Mouse (Mus musculus): ENCODE data around the gene Hoxa9. TPM values are rescaled to one million over a fixed set of nuclear protein-coding genes. Genes with fewer than 3 reads are reported as not detected.
A peak's percentile ranks its signal among the peaks of the same experiment; 100 is the strongest.

Gene Hoxa9
- polyA plus RNA-seq, 1 experiment from 2014 or later, result 151 TPM

DNA sequence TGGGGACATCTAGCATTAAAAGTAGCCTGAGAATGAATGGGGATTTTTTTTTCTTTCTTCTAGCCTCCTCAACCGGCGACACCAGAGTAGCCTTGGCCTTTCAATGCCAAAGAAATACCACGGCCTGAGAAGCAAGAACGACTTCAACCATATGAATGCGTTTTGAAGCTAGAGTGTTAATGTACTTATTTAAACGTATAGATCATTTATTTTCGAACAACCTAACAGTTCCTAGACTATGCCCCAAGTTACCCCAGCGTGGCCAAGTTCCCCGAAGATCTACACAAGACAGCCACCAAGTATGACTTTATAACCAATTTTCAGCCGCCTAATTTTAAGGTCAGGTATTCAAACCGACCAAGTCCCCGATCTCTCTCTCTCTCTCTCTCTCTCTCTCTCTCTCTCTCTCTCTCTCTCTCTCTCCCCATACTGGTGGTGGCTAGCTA, 10.0 kb downstream of the Hoxa9 start:
- H3K4me2 ChIP-seq (ENCODE audit: low read depth, low read length), result peak overlapping the region; percentile 99
- ATAC-seq (ENCODE audit: low read depth), result no peak
- H3K27me3 ChIP-seq (ENCODE audit: control insufficient read depth, insufficient read depth, low read length), result no peaks in the 10 kb centered on the region
- peak overlapping the region; percentile 99 for H3K27ac ChIP-seq (ENCODE audit: low read depth, low read length)
- H3K36me3 ChIP-seq (ENCODE audit: control insufficient read depth, insufficient read depth, low read length), result no peaks in the 10 kb centered on the region
- no peaks in the 10 kb centered on the region for H3K9me3 ChIP-seq (ENCODE audit: control insufficient read depth, low read length)
- peak overlapping the region; percentile 88 for H3K4me3 ChIP-seq (ENCODE audit: low read depth, low read length)
- peaks cover 23% of the 10 kb centered on the region for H3K4me1 ChIP-seq (ENCODE audit: control insufficient read depth, insufficient read depth, low read length)
- H3K9ac ChIP-seq (replicated peaks; ENCODE audit: low read depth, low read length), result peak overlapping the region; percentile 98
- 5% methylated on average over 12 of the region's 12 CpGs for WGBS

- peaks cover 25% of the 10 kb centered on the region for H3K4me1 ChIP-seq (ENCODE audit: control insufficient read depth, insufficient read depth, low read length)
- H3K27me3 ChIP-seq (ENCODE audit: control insufficient read depth, insufficient read depth, low read length), result no peaks in the 10 kb centered on the region
- peak overlapping the region; percentile 88 for H3K4me3 ChIP-seq (ENCODE audit: low read depth, low read length)
- peak overlapping the region; percentile 98 for H3K9ac ChIP-seq (replicated peaks; ENCODE audit: low read depth, low read length)
- peak overlapping the region; percentile 99 for H3K4me2 ChIP-seq (ENCODE audit: low read depth, low read length)
- H3K9me3 ChIP-seq (ENCODE audit: control insufficient read depth, low read length), result no peaks in the 10 kb centered on the region
- 5% methylated on average over 32 of the region's 32 CpGs for WGBS
- no peaks in the 10 kb centered on the region for H3K36me3 ChIP-seq (ENCODE audit: control insufficient read depth, insufficient read depth, low read length)
- no peak for ATAC-seq (ENCODE audit: low read depth)
- peak overlapping the region; percentile 99 for H3K27ac ChIP-seq (ENCODE audit: low read depth, low read length)
Observed at GRCm38 (mm10) chr6:52220003-52220864, 10.7 kb downstream of the Hoxa9 start.

DNA sequence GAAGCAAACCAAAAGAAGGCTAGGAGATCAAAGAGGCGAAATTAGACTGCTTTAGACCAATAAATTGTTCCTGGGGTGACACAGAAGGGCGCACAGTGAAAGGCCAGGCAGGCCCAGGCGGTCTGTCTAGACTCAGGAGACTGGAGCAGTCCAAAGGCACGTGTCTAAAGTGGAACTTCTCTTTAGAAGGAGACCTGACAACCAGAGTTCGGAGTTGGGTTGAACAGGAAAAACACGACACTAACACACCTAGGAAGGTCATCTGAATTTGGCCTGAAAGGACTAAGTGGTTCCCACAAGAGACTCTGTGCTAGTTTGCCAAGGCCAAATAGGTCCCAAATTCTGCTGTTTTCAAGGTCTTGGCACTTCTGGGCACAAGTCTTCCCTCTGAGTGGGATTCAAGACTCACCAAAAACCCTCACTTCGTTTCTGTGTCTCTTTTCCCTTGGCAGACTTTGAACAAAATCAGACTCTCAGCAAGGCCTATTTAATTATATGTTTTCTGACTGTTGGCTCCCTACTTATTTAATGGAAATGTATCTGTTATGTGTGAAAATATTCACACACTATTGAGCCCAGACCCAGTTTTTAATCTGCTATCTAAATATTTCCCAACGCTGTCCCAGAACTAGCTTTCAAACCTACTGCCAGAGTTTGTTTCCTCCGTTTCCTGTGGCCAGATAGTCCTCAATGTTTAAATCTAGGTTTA, 11.5 kb downstream of the Hoxa9 start:
- Histone ChIP-seq H3K9me3 (ENCODE audit: control insufficient read depth, low read length) (no peaks in the 10 kb centered on the region), H3K4me2 (ENCODE audit: low read depth, low read length) (peak overlapping the region; percentile 99), H3K27me3 (ENCODE audit: control insufficient read depth, insufficient read depth, low read length) (no peaks in the 10 kb centered on the region), H3K4me3 (ENCODE audit: low read depth, low read length) (peak overlapping the region; percentile 88), H3K9ac (replicated peaks; ENCODE audit: low read depth, low read length) (peak overlapping the region; percentile 98), H3K27ac (ENCODE audit: low read depth, low read length) (peak overlapping the region; percentile 99), H3K36me3 (ENCODE audit: control insufficient read depth, insufficient read depth, low read length) (no peaks in the 10 kb centered on the region), H3K4me1 (ENCODE audit: control insufficient read depth, insufficient read depth, low read length) (peaks cover 33% of the 10 kb centered on the region)
- 13% methylated on average over 9 of the region's 9 CpGs for WGBS
- ATAC-seq (ENCODE audit: low read depth), result no peak

- Histone ChIP-seq H3K27me3 (ENCODE audit: control insufficient read depth, insufficient read depth, low read length) (no peaks in the 10 kb centered on the region), H3K36me3 (ENCODE audit: control insufficient read depth, insufficient read depth, low read length) (no peaks in the 10 kb centered on the region), H3K4me3 (ENCODE audit: low read depth, low read length) (peak overlapping the region; percentile 88), H3K27ac (ENCODE audit: low read depth, low read length) (peak overlapping the region; percentile 99), H3K4me1 (ENCODE audit: control insufficient read depth, insufficient read depth, low read length) (peaks cover 36% of the 10 kb centered on the region), H3K4me2 (ENCODE audit: low read depth, low read length) (peak overlapping the region; percentile 99), H3K9me3 (ENCODE audit: control insufficient read depth, low read length) (no peaks in the 10 kb centered on the region), H3K9ac (replicated peaks; ENCODE audit: low read depth, low read length) (peak overlapping the region; percentile 98)
- 3% methylated on average over 14 of the region's 14 CpGs for WGBS
- no peak for ATAC-seq (ENCODE audit: low read depth)
Observed at GRCm38 (mm10) chr6:52218643-52219215, 12.2 kb downstream of the Hoxa9 start.

GRCm38 (mm10) chr6:52217895-52218642, 12.8 kb downstream of the Hoxa9 start:
- ATAC-seq (ENCODE audit: low read depth), result no peak
- no peaks in the 10 kb centered on the region for H3K36me3 ChIP-seq (ENCODE audit: control insufficient read depth, insufficient read depth, low read length)
- peak overlapping the region; percentile 88 for H3K4me3 ChIP-seq (ENCODE audit: low read depth, low read length)
- H3K4me2 ChIP-seq (ENCODE audit: low read depth, low read length), result peak overlapping the region; percentile 99
- H3K9ac ChIP-seq (replicated peaks; ENCODE audit: low read depth, low read length), result peak overlapping the region; percentile 98
- H3K4me1 ChIP-seq (ENCODE audit: control insufficient read depth, insufficient read depth, low read length), result peaks cover 36% of the 10 kb centered on the region
- H3K27me3 ChIP-seq (ENCODE audit: control insufficient read depth, insufficient read depth, low read length), result no peaks in the 10 kb centered on the region
- 3% methylated on average over 23 of the region's 23 CpGs for WGBS
- peak overlapping the region; percentile 99 for H3K27ac ChIP-seq (ENCODE audit: low read depth, low read length)
- H3K9me3 ChIP-seq (ENCODE audit: control insufficient read depth, low read length), result no peaks in the 10 kb centered on the region

DNA sequence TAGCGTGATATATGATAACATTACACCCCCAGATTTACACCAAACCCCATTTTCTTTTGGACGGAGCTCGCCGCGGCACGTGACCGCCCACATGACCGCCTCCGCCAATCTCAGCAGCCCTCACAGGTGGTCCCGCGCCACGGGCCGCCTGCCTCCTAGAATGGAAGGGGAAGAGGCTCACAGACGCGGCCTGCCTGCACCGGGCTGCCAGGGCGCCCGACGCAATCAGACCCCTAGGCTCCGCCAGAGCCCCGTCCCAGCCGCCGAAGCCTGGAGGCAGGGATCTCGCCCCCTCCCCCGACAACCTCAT, 13.5 kb downstream of the Hoxa9 start:
- no peaks in the 10 kb centered on the region for H3K36me3 ChIP-seq (ENCODE audit: control insufficient read depth, insufficient read depth, low read length)
- H3K27ac ChIP-seq (ENCODE audit: low read depth, low read length), result peak overlapping the region; percentile 99
- no peaks in the 10 kb centered on the region for H3K9me3 ChIP-seq (ENCODE audit: control insufficient read depth, low read length)
- H3K9ac ChIP-seq (replicated peaks; ENCODE audit: low read depth, low read length), result peak overlapping the region; percentile 98
- under 1% methylated on average over 24 of the region's 25 CpGs for WGBS
- peak overlapping the region; percentile 88 for H3K4me3 ChIP-seq (ENCODE audit: low read depth, low read length)
- H3K27me3 ChIP-seq (ENCODE audit: control insufficient read depth, insufficient read depth, low read length), result no peaks in the 10 kb centered on the region
- H3K4me1 ChIP-seq (ENCODE audit: control insufficient read depth, insufficient read depth, low read length), result peaks cover 36% of the 10 kb centered on the region
- ATAC-seq (ENCODE audit: low read depth), result peak; percentile 79
- peak overlapping the region; percentile 99 for H3K4me2 ChIP-seq (ENCODE audit: low read depth, low read length)

GRCm38 (mm10) chr6:52216691-52217458, 14.0 kb downstream of the Hoxa9 start:
- ATAC-seq (ENCODE audit: low read depth), result peak; percentile 15
- H3K27ac ChIP-seq (ENCODE audit: low read depth, low read length), result peak overlapping the region; percentile 99
- H3K36me3 ChIP-seq (ENCODE audit: control insufficient read depth, insufficient read depth, low read length), result no peaks in the 10 kb centered on the region
- H3K4me3 ChIP-seq (ENCODE audit: low read depth, low read length), result peak overlapping the region; percentile 88
- H3K27me3 ChIP-seq (ENCODE audit: control insufficient read depth, insufficient read depth, low read length), result no peaks in the 10 kb centered on the region
- H3K4me1 ChIP-seq (ENCODE audit: control insufficient read depth, insufficient read depth, low read length), result peaks cover 36% of the 10 kb centered on the region
- H3K9ac ChIP-seq (replicated peaks; ENCODE audit: low read depth, low read length), result peak overlapping the region; percentile 98
- H3K9me3 ChIP-seq (ENCODE audit: control insufficient read depth, low read length), result no peaks in the 10 kb centered on the region
- WGBS, result under 1% methylated on average over 60 of the region's 60 CpGs
- H3K4me2 ChIP-seq (ENCODE audit: low read depth, low read length), result peak overlapping the region; percentile 99
